Mouse (Mus musculus) right cerebral cortex, postnatal 14 days (tissue): Measurements from ENCODE around the gene Slc39a1.
"Not testable (repeated sequence)": the region's sequence is repeated elsewhere in the genome, so short reads cannot be mapped to it uniquely, and the experiment has no call there.

Experiments
- DNase-seq: peaks from one replicate; pipeline ENCODE4 v3.0.0; 2022

The Slc39a1 gene

GRCm38 (mm10) chr3:90266901-90267775 lies 19.2 kb downstream of the Slc39a1 start:
- DNase-seq: no peak

GRCm38 (mm10) chr3:90268190-90268589 lies 20.2 kb downstream of the Slc39a1 start:
- no peak for DNase-seq

GRCm38 (mm10) chr3:90268971-90269370 lies 21.0 kb downstream of the Slc39a1 start:
- no peak for DNase-seq

GRCm38 (mm10) chr3:90270784-90271183 lies 22.8 kb downstream of the Slc39a1 start:
- DNase-seq: no peak

GRCm38 (mm10) chr3:90272170-90272569 lies 24.2 kb downstream of the Slc39a1 start:
- no peak for DNase-seq

GRCm38 (mm10) chr3:90273855-90274254 lies 25.9 kb downstream of the Slc39a1 start:
- no peak for DNase-seq

GRCm38 (mm10) chr3:90275286-90275685 lies 27.3 kb downstream of the Slc39a1 start:
- DNase-seq: no peak

GRCm38 (mm10) chr3:90276858-90277257 lies 28.9 kb downstream of the Slc39a1 start:
- DNase-seq: no peak

- DNase-seq: no peak
Measured at GRCm38 (mm10) chr3:90277793-90278192, 29.8 kb downstream of the Slc39a1 start.

- DNase-seq: no peak
Measured at GRCm38 (mm10) chr3:90278211-90278610, 30.2 kb downstream of the Slc39a1 start.

- DNase-seq: no peak
Measured at GRCm38 (mm10) chr3:90279216-90279615, 31.2 kb downstream of the Slc39a1 start.

- DNase-seq: no peak
Measured at GRCm38 (mm10) chr3:90279743-90280142, 31.8 kb downstream of the Slc39a1 start.

- no peak for DNase-seq
Measured at GRCm38 (mm10) chr3:90280708-90281107, 32.7 kb downstream of the Slc39a1 start.

- no peak for DNase-seq
Measured at GRCm38 (mm10) chr3:90284150-90284549, 36.2 kb downstream of the Slc39a1 start.

- DNase-seq: not testable (repeated sequence)
Measured at GRCm38 (mm10) chr3:90289403-90289802, 41.4 kb downstream of the Slc39a1 start.

GRCm38 (mm10) chr3:90290602-90291001 lies 42.6 kb downstream of the Slc39a1 start:
- no peak for DNase-seq

GRCm38 (mm10) chr3:90291982-90292344 lies 44.0 kb downstream of the Slc39a1 start:
- no peak for DNase-seq

- DNase-seq: peak; percentile 99
Measured at GRCm38 (mm10) chr3:90292345-90293275, 44.6 kb downstream of the Slc39a1 start, which contains the start of gene Gatad2b. Gene Gatad2b (plus strand): TSS chr3:90293178.

- DNase-seq: peak; percentile 71
Measured at GRCm38 (mm10) chr3:90293352-90294063, 45.5 kb downstream of the Slc39a1 start.

- no peak for DNase-seq
Measured at GRCm38 (mm10) chr3:90294064-90294440, 46.1 kb downstream of the Slc39a1 start.

- DNase-seq: no peak
Measured at GRCm38 (mm10) chr3:90294651-90295050, 46.7 kb downstream of the Slc39a1 start.
